Mouse (Mus musculus) inflammation-experienced regulatory T-cells, adult 6 months (primary cell): ENCODE results near the gene Smok2a. TPM values are rescaled to one million over a fixed set of nuclear protein-coding genes. Genes with fewer than 3 reads are reported as not detected.
"Not testable (repeated sequence)": the region's sequence is repeated elsewhere in the genome, so short reads cannot be mapped to it uniquely, and the experiment has no call there.

Experiments
- ATAC-seq: one replicate; pipeline ENCODE4 v1.8.0; 2017
- polyA plus RNA-seq, 3 experiments: library from polyadenylated mRNA; unstranded; fragments of 100-300 nt; shearing (Covaris generic); gene quantifications; one replicate each; pipeline ENCODE4 v1.2.1; 2017

Smok2a gene
- not detected for polyA plus RNA-seq

DNA sequence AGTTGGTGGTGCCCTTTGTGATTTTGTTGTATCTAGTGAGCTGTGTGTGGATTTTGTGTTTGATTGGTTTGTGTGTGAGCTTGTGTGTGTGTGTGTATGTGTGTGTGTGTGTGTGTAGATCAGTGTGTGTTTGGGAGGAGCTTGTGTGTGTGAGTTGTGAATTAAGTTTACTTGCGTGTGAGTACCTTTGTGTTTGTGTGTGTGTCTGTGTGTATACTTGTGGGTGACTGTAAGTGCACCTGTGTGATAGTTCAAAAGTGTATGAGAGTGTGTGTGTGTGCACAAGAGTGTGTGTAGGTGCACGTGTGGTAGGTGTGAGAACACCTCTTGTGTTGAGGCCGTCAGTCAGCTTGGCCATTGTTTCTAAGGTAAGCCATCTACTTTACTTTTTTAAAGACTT, at the start of gene Smok2a:
TSS of gene Smok2a (plus strand) at position 301 of the 400 bp plus-strand sequence.
- ATAC-seq, result no peak

DNA sequence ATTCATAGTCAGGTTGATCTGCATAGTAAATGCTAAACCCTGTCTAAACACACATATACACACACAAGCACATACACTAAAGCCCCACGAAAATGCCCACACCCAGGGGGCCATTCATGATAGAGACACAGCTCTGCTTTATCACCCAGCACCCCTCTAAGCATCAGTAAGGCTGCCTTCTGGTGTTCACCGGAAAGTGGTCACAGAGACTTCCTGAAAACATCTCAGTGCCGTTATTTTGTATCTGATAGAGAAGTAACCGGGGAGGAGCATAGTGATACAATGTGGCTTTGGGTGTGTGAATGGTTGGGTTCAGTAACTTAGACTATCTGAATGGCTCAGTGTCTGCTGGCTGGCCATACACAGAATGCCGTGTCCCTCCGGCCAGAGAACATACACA, 47.4 kb upstream of the Smok2a start:
- not testable (repeated sequence) for ATAC-seq

DNA sequence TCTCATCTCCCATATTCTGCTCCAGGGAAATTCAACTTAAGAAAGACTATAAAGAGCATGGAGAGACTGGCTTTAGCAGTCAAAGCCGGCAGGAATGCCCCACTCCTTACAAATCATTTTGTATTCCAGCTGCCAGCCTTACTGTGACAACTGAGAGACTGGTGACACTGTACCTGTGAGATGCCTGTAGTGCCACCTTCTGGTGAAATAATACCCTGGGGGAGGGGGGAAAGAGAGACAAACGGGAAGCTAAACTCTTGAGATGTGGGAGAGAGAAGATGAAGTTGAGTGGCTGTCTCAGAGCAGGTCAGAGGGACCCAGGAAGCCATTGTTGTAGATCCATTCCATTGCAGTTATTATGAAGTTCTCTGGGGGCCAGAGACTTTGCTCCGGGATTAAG, 47.0 kb upstream of the Smok2a start:
- ATAC-seq, result peak; percentile 68

DNA sequence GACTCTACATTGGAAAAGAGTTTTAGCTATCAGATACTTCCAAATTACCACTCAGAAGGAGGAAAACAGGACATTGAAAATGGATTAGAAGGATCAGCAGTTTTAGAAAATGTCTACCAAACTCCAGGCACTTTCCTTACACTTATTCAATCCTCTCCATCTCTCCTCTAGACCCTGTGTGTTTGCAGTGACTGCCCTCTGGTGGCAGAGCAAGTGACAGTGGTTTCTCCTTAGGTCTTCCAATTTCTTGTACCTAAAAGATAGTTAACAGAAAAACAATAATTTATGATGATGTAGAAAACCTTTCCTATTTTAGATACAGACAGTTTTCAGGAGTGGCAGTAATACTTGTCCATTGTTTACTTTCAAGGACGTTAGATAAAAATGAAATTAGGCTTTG, 45.4 kb upstream of the Smok2a start:
- peak; percentile 56 for ATAC-seq

DNA sequence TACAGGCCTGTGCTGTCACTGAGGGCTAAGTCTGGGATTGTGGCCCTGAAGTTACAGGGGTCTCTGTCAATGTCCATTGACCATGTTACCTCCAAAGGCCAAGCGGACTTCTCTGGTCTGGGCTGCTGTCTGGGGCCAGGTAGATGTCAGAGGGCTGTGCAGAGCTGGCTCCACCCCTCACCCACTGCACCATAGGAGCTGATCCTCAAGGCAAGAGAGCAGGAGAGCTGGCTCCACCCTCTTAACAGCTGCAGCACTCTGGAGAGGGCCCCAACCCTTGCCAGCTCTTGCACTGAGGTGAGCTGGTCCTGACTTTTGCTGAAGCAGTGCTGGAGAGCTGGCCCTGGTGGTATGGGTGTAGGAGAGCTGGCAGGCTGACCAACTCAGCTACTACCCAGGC, 43.2 kb upstream of the Smok2a start:
- not testable (repeated sequence) for ATAC-seq

DNA sequence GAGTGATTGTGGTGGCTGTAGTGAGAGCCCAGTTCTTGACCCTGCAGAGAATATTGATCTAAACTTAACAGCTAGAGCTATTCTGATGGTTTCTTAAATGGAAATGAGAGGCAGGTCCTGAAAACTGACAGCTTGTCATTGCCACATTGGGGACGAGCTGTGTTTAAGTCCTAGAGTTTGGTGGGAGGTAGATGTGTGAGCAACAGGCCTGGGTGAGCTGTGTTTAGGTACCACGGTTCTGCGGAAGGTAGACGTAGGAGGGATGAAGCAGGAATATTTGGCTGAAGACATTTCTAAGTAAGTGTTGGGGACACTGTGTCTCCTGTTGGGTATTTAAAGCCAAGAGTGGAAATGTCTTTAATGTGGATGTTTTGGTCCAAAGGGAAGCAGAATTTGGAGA, 42.0 kb upstream of the Smok2a start:
- not testable (repeated sequence) for ATAC-seq

DNA sequence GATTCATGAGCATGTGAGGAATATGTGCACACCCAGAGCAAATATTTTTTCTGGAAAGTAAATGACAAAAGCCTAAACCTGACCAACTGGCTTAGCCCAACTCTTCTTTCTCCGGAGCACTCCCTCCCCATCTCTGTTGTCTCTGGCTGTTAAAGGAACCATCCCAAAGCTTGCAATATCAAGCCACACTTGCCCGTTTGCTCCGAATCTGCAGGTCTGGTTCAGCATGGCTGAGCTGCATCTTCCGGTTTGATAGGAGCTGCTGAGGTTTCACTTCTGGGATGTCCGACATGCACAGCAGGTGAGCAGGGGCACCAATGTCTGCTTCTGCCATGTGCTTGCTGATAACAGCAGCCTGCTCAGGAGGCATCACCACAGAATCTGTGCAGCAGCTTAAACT, 40.5 kb upstream of the Smok2a start:
- not testable (repeated sequence) for ATAC-seq

DNA sequence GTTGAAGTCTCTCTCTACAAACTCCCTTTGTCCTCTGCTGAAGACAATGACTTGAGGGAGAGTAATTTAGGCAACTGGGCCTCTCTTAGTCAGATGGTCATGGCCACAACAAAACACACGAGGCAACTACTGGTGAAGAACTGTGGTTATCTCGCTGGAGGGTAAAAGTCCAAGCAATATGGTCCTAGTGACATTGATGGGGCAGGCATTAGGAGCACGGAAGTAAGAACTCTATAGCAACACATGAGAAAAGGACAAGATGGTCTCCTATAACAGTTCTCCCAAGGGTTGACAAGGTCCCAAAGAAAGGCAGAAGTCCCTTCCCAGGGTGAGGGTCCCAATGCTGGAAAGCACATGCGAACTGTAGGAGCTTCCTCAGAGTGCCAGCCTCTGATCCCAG, 38.3 kb upstream of the Smok2a start:
- not testable (repeated sequence) for ATAC-seq

DNA sequence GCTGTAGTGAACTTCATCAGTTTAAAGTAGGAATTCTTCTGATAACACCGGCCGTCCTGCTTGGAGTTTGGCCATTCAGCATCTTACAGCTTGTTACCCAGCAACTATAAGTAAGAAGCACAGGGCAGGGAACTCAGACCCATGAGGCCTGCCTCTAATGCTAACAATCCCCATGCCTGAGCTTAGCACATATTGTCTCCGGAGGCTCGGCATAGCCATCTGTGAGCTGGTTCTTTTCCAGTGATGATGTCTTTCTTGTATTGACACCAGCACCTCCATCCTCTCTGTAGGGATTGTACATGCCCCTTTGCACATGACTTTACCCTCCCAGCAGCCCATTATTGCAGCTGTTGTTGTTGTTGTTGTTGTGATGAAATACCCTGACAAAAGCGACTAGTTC, 36.5 kb upstream of the Smok2a start:
- not testable (repeated sequence) for ATAC-seq

DNA sequence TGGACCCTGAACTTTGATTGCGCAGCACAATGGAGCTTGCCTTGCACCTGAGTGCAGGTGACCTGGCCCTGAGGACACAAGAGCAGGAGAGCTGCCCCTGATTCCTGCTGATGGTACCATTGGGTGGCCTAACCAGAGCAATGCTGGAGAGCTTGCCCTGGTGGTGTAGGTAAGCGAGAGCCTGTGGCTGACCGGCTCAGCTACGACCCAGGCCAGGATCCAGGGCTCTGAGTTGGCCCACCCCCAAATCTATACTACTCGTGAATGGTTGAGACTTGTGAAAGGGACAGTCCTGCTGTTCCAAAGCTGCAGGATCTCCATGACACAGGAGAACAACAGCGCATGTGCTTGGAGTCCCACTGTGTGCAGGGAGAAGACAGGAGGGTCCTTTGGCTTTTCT, 34.4 kb upstream of the Smok2a start:
- ATAC-seq, result not testable (repeated sequence)

DNA sequence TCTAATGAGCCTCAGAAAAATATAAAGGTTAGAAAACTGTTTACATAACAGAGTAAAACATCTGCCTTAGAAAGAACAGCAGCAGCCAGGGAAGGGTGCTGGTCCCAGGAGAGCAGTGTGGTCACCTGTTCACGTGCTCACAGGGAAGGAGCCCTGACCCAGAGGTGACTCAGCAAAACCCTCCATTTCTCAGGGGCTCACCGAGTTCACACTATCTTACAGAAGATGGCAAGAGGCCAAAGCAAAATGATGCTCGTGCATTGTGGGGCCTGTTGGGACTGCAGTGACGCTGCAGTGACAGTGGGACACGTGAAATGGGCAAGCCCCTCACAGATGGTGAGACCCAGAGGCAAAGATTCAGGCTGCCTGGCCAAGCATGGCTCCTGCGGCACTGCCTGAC, 33.4 kb upstream of the Smok2a start:
- not testable (repeated sequence) for ATAC-seq

DNA sequence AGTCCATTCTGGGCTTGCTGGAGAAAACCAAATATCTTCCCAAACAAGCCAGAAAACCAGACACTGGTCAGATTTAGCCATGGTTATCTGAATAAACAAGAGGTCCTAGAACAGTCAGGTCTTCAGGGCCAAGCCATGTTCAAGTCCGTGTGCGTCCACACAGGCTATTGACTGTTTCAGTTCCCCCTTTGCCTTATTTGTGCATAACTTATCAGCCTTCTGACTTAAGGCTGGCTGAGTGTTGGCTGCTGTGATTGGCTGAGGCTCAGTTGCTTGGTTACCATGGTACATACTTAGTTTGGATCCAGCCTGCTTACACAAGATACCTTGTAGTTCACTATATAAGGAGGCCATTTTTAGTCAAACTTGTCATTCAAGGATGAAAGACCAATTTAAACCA, 32.1 kb upstream of the Smok2a start:
- ATAC-seq, result not testable (repeated sequence)

DNA sequence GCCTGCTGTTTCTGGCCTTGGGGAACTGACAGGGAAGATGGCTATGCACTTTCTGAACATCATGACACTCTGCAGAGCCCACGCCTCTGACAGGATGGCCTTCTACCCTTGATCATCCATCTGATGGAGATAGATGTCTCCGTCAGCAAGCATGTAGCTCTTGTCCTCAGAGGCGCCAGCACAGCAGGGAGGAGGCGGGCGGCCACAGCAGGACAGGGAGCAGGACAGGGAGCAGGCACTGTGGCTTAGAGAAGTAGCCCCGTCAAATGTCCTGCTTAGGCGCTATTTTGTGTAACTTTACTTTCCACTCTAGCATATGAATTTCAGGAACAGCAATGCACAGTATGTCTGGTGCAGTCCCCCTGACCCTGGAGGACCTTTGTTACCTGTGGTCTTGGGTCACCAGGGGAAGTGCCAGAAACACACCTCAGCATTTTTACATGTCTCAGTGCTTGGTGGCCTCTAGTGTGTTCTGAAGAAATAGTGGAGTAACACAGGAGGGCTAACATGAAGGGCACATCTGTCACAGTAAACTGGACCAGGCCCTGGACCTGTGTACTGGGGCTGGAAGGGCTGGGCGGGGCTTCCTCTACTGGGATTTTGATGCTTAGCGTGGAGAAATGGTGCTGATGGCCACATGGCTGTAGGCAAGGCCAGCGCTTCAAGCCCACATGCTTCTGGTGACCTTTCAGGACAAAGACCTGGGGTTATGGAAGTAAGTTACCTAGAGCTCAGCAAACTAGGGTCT, 30.0 kb upstream of the Smok2a start:
- ATAC-seq, result not testable (repeated sequence)

DNA sequence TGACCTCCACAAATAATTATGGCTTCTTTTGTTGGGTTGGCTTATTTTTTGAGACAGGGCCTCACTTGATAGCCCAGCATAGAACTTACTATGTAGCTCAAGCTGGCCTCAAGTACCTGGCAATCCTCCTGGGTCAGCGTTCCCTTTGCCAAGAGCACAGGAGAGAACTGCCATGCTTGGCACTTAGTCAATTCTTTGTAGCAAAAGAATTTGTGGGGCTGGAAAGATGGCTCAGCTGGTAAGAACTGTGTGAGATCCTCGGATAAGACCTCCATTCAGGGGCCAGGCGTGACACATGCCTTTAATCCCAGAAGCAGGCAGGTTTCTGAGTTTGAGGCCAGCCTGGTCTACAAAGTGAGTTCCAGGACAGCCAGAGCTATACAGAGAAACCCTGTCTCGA, 24.5 kb upstream of the Smok2a start:
- ATAC-seq, result not testable (repeated sequence)

DNA sequence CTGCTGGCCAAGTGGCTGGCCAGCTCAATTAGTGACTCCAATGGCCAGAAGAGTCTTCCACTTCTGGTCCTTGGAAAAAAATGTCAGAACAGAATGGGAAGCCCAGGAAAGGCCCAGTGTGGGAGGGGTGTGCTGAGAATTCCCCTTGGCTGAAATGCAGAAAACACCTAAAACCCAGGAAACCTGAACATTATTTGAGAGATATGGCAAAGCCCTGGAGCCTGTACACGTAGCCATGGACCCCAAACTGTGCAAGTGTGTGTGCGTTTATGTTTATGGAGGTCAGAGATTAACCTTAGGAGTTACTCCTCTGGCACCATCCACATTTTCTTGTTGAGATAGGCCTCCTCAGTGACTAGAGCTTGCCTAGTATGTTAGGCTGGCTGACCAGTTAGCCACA, 22.2 kb upstream of the Smok2a start:
- ATAC-seq, result not testable (repeated sequence)

DNA sequence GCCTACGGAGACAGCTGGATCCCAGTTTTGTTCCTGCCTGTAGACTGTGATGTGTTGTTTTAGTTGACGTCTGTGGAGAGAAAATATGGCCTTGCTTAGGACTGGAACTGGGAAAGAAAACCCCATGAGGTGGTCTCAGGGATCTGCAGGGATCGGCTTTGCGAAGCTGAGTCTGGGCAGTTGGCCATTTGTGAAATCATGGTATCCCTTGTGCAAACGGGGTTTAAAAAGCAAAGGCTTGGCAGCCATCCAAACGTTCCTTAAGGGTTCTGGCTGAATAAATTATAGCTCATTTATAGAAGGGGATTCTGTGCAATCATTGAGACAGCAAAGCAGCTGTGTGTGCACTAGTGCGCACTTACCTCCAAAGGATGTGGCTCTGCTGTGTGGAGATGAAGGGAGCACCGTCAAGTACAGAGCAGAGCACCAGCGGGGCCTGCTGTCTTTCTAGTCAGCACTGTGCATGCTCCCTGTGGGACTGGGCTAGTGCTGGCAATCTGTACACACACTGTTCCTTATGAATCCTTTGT, 21.0 kb upstream of the Smok2a start:
- not testable (repeated sequence) for ATAC-seq

DNA sequence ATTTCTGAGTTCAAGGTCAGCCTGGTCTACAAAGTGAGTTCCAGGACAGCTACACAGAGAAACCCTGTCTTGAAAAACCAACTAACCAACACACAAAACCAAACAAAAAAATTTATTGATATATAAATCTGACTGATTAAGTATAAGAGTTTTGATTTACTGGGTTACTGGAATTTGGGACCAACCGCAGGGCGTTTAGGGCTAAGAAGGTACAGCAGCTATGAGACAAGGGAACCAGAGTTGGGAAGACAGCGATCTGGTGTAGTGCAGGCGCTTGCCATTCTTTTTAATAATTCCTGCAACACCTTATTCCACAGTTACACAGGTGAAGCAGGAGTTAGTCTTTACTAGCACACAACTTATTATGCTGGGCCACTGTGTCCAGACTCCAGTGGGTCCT, 19.4 kb upstream of the Smok2a start:
- ATAC-seq, result not testable (repeated sequence)

DNA sequence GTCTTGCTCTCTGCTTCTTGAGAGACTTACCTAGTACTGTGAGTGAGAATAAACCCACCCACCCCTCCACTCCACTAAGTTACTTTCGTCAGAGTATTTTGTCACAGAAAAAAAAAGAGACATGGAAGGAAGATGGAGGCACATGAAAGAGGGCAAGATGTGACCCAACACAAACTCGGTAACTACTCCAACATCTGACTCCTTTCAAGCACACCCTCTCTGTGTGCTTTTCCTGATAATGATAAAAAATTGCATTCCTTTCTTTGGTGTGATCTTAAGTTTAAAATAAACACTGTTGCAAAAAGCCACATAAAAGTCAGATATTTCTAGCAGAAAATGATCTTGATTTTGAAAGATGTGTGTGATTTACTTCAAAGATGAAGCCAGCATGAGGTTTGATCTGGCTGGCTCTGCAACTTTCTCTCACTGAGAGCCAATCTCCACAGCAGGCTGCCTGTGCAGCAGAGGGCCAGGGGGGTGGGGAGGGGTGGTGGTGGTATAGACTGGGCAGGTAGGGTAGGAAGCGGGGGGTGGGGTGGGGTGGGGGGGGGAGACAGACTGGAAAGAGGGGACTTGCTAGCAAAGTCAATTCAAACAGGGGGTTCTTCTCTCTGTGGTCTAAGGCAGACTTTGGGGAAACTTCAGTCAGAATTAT, 18.4 kb upstream of the Smok2a start:
- not testable (repeated sequence) for ATAC-seq

DNA sequence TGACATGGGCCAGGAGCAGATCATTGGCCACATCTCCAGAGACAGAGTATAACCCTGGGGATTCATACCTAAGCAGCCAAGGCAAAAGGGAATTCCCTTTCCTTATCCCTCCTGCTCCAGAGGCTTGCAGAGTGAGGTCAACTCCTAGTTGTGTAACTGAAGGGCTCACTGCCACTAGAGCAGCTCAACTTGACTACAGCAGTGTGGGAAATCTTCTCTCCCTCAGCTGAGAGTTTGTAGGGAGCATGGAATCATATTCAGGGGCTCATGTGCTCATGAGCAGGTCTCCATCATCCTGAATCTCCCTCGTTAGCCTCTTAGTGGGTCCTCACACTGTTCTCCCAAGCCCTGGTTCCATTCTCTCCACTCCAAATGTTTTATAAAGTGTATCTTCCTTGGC, 15.7 kb upstream of the Smok2a start:
- ATAC-seq, result not testable (repeated sequence)

DNA sequence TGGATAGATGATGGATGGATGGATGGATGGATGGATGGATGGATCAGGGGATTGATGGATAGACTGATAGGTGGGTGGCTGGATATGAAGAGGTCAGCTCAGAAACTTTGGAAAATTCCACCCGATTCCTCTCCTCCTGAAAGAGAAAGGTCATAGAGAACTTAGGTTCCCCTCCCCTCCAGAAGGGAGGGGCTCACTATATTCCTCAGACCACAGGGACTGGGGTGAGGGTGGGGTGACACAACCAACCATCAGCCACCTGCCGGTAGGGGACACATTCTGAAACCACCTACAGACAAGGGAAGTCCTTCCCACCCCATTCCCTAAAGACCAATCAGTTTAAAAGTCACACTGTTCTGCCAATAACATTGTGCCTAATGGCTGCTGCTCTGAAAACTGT, 14.5 kb upstream of the Smok2a start:
- ATAC-seq, result no peak

DNA sequence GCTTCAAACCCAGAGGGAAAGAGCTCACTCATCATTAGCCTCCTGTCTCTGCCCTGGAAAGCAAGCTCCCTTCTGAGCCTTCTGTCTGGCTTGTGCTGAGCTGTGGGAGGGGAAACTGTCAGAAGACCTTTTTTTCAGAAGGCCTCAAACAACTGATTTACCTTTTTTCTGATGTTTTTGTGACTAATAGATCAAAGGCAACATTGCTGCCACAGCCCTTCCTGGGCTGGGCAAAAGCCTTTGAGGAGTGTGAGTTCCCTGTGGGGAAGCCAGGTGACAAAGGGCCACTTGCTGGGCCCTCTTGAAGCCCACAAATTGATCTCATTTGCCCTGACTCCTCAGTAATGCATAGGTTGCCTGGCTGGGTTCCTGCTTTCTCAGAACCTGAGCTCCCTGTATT, 12.5 kb upstream of the Smok2a start:
- peak; percentile 84 for ATAC-seq

DNA sequence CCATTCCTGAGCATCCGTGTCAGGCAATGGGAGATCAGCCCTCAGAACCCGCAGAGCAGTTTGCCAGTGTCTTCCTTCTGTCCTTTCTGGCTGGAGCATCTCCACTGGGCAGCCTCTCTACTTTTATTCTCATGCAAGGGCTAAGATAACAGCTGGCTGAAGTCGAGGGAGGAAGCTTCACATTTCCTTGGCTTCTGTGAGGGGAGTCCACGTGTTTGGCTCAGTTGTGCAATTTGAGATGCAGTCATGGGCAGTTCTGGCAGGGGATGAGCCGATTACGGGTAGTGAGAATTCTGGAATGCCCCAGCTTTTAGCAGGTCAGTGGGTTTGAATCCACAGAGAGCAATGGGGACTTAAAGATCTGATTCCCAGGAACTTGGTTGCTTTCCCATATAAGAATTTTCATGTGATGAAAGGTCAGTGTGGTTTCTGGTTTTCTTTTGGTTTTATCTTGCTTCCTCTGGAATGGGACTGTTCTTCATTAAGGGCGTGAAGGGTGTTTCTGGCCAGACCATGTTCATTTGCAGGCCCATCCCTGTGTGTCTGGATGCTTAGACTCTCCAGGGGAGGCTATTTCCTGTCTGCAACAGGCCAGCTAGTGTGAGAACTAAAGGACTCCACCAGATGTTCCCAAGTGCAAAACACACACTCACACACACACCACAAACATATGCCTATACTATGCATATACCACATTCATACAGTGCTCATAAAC, 8.7 kb upstream of the Smok2a start:
- ATAC-seq, result no peak

DNA sequence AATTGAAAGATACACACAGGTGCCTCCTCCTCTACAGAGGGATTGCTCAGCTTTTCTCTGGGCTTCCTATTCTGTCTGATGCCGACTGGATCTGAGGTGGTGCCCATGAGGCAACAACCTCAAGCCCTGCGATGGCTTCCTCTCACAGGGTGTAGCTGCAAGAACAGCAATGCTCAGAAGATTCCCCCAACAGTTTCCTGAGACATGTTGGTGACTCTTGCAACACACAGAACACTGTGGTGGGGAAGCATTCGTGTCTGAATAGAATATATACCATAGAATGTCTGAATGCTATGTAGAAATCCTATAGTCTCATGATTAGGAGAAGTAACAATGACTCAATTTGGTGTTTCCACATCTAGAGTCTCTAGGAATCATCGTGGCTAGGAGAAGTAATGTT, 6.8 kb upstream of the Smok2a start:
- no peak for ATAC-seq
